Mouse (Mus musculus): ENCODE data around the gene Etv3.
A peak's percentile ranks its signal among the peaks of the same experiment; 100 is the strongest.

DNA sequence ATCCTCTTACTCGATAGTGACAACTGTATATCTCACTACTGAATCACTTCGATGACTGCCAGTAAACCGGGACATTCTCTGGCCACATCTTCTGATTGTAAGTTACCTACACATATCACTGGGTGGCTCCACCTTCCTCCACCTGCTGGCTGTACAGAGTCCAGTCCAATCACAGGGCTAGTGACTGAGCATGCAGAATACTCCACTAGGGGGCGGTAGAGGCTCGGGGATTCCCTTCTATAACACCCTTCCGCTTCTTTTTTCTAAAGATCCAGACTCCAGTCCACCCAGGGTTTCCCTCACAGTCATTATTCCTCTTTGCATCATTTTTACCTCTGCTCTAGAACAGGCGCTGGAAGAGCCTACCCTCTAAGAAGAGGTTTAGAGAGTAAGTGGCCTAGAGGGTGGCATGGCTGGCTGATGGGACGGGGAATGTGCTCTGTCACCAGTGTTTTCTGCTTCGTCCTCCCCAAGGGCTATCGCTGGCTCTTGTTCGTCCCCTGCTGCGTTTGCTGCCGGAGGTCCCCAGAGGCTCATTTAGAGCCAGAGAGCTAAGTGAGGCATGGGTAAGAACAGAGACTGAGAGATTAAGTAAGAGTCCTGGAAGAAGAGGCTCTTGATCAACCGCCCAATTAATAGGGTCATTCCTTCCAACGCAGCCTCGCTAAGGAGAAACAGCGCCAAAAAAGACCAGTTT is 16.9 kb upstream of the Etv3 start:
- TF ChIP-seq POLR2A (IDR thresholded peaks at IDR 0.05; ENCODE audit: extremely low read depth, insufficient read depth, low read length) (no peak), CTCF (IDR thresholded peaks at IDR 0.05; ENCODE audit: low read depth, low read length) (peak; percentile 87)
